Mouse (Mus musculus) forebrain, embryonic 10.5 days (tissue): ENCODE measurements around the gene Gm28053. TPM values are rescaled to one million over a fixed set of nuclear protein-coding genes. Genes with fewer than 3 reads are reported as not detected.

Experiments
- polyA plus RNA-seq: library from polyadenylated mRNA; unstranded; fragments of >200 nt; fragmentation: Nextera tagmentation; extraction: Ambion mirVana; gene quantifications from 2 replicates; pipeline ENCODE4 v1.2.1, GENCODE M21; 2016

Gene Gm28053
- polyA plus RNA-seq, 1 experiment from 2014 or later: not detected

Other genes starting within 250 kb of the Gm28053 start
- gene Atp6v0e2, start 181.0 kb upstream of the Gm28053 start, polyA plus RNA-seq: 43.4 and 44.0 TPM in 2 replicates
- 15.2 and 16.5 TPM in 2 replicates for gene Lrrc61, start 163.8 kb upstream of the Gm28053 start, polyA plus RNA-seq
- 0.30 and 0.41 TPM in 2 replicates for gene Rarres2, start 145.8 kb upstream of the Gm28053 start, polyA plus RNA-seq
- not detected in 2 replicates for gene Gm45021, start 129.0 kb upstream of the Gm28053 start, polyA plus RNA-seq
- gene Repin1, start 124.7 kb upstream of the Gm28053 start, polyA plus RNA-seq: 53.1 and 56.8 TPM in 2 replicates
- 1.2 and 2.3 TPM in 2 replicates for gene Gm44965, start 124.7 kb upstream of the Gm28053 start, polyA plus RNA-seq
- gene Zfp775, start 116.5 kb upstream of the Gm28053 start, polyA plus RNA-seq: 8.8 and 11.1 TPM in 2 replicates
- 0.46 and 0.83 TPM in 2 replicates for gene AI854703, start 91.8 kb upstream of the Gm28053 start, polyA plus RNA-seq
- gene Gimap8, start 71.4 kb upstream of the Gm28053 start, polyA plus RNA-seq: 0.31 and 0.33 TPM in 2 replicates
- gene Gimap9, start 42.5 kb upstream of the Gm28053 start, polyA plus RNA-seq: 4.0 TPM in 2 replicates
- gene Gimap4, start 34.1 kb upstream of the Gm28053 start, polyA plus RNA-seq: 5.9 and 6.8 TPM in 2 replicates
- 8.4 and 9.7 TPM in 2 replicates for gene Gimap6, start 10.4 kb upstream of the Gm28053 start, polyA plus RNA-seq
- not detected in 2 replicates for gene Gimap7, start within 50 bp of the Gm28053 start, polyA plus RNA-seq
- 5.9 and 6.1 TPM in 2 replicates for gene Gimap1, start 20.4 kb downstream of the Gm28053 start, polyA plus RNA-seq
- gene Gimap5, start 27.6 kb downstream of the Gm28053 start, polyA plus RNA-seq: 0.62 and 1.0 TPM in 2 replicates
- not detected in 2 replicates for gene Gimap3, start 52.2 kb downstream of the Gm28053 start, polyA plus RNA-seq
- 7.4 and 10.3 TPM in 2 replicates for gene Tmem176a, start 122.3 kb downstream of the Gm28053 start, polyA plus RNA-seq
- 19.8 and 25.4 TPM in 2 replicates for gene Tmem176b, start 122.9 kb downstream of the Gm28053 start, polyA plus RNA-seq
- gene Aoc1, start 154.3 kb downstream of the Gm28053 start, polyA plus RNA-seq: 0.05 TPM in 1 of 2 replicates, not detected in the other
- gene 1600015I10Rik, start 211.3 kb downstream of the Gm28053 start, polyA plus RNA-seq: not detected in 2 replicates